Mouse (Mus musculus) forebrain, embryonic 14.5 days (tissue): Measurements from ENCODE around the gene Gm20219. TPM values are rescaled to one million over a fixed set of nuclear protein-coding genes. Genes with fewer than 3 reads are reported as not detected.

Experiments
- ATAC-seq: fragments of 200-750 bp; cut with Nextera tagmentation; 2 replicates; pipeline ENCODE4 v1.8.0; 2017; ENCODE audit warnings: mild to moderate bottlenecking, moderate library complexity
- DNase-seq: peaks from one replicate; pipeline ENCODE4 v3.0.0-alpha.2; 2015; ENCODE audit warnings: low spot score
- H3K27ac ChIP-seq: fragments of 300-500 bp; sonication (generic); 2 replicates; pipeline ENCODE4 v1.5.1; 2014; ENCODE audit warnings: low read depth, mild to moderate bottlenecking, control low read depth, low read length, moderate library complexity
- H3K27me3 ChIP-seq: fragments of 300-500 bp; sonication (generic); replicated peaks from 2 replicates; pipeline ENCODE4 v1.6.1; 2014; ENCODE audit warnings: low read length, control low read depth, mixed read lengths; ENCODE audit not compliant: control insufficient read depth, insufficient read depth
- H3K36me3 ChIP-seq: fragments of 300-500 bp; sonication (generic); 2 replicates; pipeline ENCODE4 v1.6.1; 2014; ENCODE audit warnings: low read length, control low read depth; ENCODE audit not compliant: control insufficient read depth, insufficient read depth
- H3K4me1 ChIP-seq: fragments of 300-500 bp; sonication (generic); 2 replicates; pipeline ENCODE4 v1.6.1; 2014; ENCODE audit warnings: antibody characterized with exemption, low read length, control low read depth; ENCODE audit not compliant: control insufficient read depth, insufficient read depth
- H3K4me2 ChIP-seq: fragments of 300-500 bp; sonication (generic); 2 replicates; pipeline ENCODE4 v1.6.1; 2014; ENCODE audit warnings: mild to moderate bottlenecking, control low read depth, low read length
- H3K4me3 ChIP-seq: fragments of 300-500 bp; sonication (generic); 2 replicates; pipeline ENCODE4 v1.5.1; 2014; ENCODE audit warnings: low read depth, low read length, control low read depth
- H3K9ac ChIP-seq: fragments of 300-500 bp; sonication (generic); 2 replicates; pipeline ENCODE4 v1.6.1; 2014; ENCODE audit warnings: mild to moderate bottlenecking, low read length, control low read depth, moderate library complexity
- H3K9me3 ChIP-seq: fragments of 300-500 bp; sonication (generic); replicated peaks from 2 replicates; pipeline ENCODE4 v1.6.1; 2016; ENCODE audit warnings: low read length, control low read depth, mixed read lengths; ENCODE audit not compliant: control insufficient read depth
- WGBS: fragments of 180-500 bp; shearing (Covaris S2); extraction: QIAGEN DNeasy Blood & Tissue Kit; methylation state at CpG from one replicate; pipeline ENCODE4 v1.1.7; 2014; 5-methylcytosine and 5-hydroxymethylcytosine counted together
- polyA plus RNA-seq: library from polyadenylated mRNA; unstranded; fragments of >200 nt; fragmentation: Nextera tagmentation; extraction: Ambion mirVana; gene quantifications from 2 replicates; pipeline ENCODE4 v1.2.1, GENCODE M21; 2014

Gm20219 gene
- polyA plus RNA-seq, 1 experiment from 2014 or later: 0.36 TPM

GRCm38 (mm10) chr17:56561866-56562265 lies 7.7 kb upstream of the Gm20219 start:
- H3K9ac ChIP-seq: no peak overlapping the region

GRCm38 (mm10) chr17:56560131-56560530 lies 5.9 kb upstream of the Gm20219 start:
- no peak for ATAC-seq
- Histone ChIP-seq H3K9ac (no peak overlapping the region), H3K27me3 (no peaks in the 10 kb centered on the region), H3K36me3 (peaks cover 50% of the 10 kb centered on the region), H3K4me2 (no peak overlapping the region), H3K9me3 (no peaks in the 10 kb centered on the region), H3K27ac (no peak overlapping the region), H3K4me1 (no peaks in the 10 kb centered on the region), H3K4me3 (no peak overlapping the region)
- no peak for DNase-seq
- WGBS: 95% methylated on average over 1 of the region's 1 CpGs

More at GRCm38 (mm10) chr17:56561866-56562265, 7.7 kb upstream of the Gm20219 start:
- no peaks in the 10 kb centered on the region for H3K9me3 ChIP-seq
- no peak overlapping the region for H3K4me2 ChIP-seq
- H3K4me1 ChIP-seq: no peaks in the 10 kb centered on the region
- H3K27me3 ChIP-seq: no peaks in the 10 kb centered on the region
- WGBS: 92% methylated on average over 2 of the region's 2 CpGs
- DNase-seq (no peak), ATAC-seq (no peak)
- no peak overlapping the region for H3K27ac ChIP-seq
- H3K4me3 ChIP-seq: no peak overlapping the region
- H3K36me3 ChIP-seq: peaks cover 68% of the 10 kb centered on the region

- 74% methylated on average over 3 of the region's 3 CpGs for WGBS
- ATAC-seq (no peak), DNase-seq (no peak)
- Histone ChIP-seq H3K36me3 (peaks cover 43% of the 10 kb centered on the region), H3K4me3 (no peak overlapping the region), H3K9me3 (no peaks in the 10 kb centered on the region), H3K27me3 (no peaks in the 10 kb centered on the region), H3K9ac (no peak overlapping the region), H3K4me1 (no peaks in the 10 kb centered on the region), H3K27ac (no peak overlapping the region), H3K4me2 (no peak overlapping the region)
These were observed 5.2 kb upstream of the Gm20219 start for GRCm38 (mm10) chr17:56559386-56559785.

- Histone ChIP-seq H3K9ac (no peak overlapping the region), H3K9me3 (no peaks in the 10 kb centered on the region), H3K36me3 (peaks cover 34% of the 10 kb centered on the region), H3K4me2 (no peak overlapping the region), H3K4me1 (no peaks in the 10 kb centered on the region), H3K4me3 (no peak overlapping the region), H3K27ac (no peak overlapping the region), H3K27me3 (no peaks in the 10 kb centered on the region)
- 23% methylated on average over 3 of the region's 3 CpGs for WGBS
- peak; percentile 85 for DNase-seq
- peak; percentile 78 for ATAC-seq
These were observed 4.3 kb upstream of the Gm20219 start for GRCm38 (mm10) chr17:56558448-56558847.

GRCm38 (mm10) chr17:56552781-56553363 lies 1.3 kb downstream of the Gm20219 start:
- 43% methylated on average over 5 of the region's 5 CpGs for WGBS

GRCm38 (mm10) chr17:56551841-56552581 lies 2.2 kb downstream of the Gm20219 start:
- no peaks in the 10 kb centered on the region for H3K36me3 ChIP-seq
- WGBS: 8% methylated on average over 6 of the region's 6 CpGs
- no peaks in the 10 kb centered on the region for H3K27me3 ChIP-seq
- H3K9me3 ChIP-seq: no peaks in the 10 kb centered on the region
- DNase-seq: peak; percentile 95
- H3K4me2 ChIP-seq: no peak overlapping the region
- H3K9ac ChIP-seq: no peak overlapping the region
- peak overlapping the region; percentile 97 for H3K27ac ChIP-seq
- H3K4me1 ChIP-seq: peaks cover 36% of the 10 kb centered on the region
- peak; percentile 86 for ATAC-seq
- H3K4me3 ChIP-seq: no peak overlapping the region

More at GRCm38 (mm10) chr17:56552781-56553363, 1.3 kb downstream of the Gm20219 start:
- no peak overlapping the region for H3K4me3 ChIP-seq
- ATAC-seq (peak; percentile 53), DNase-seq (peak; percentile 88)
- no peaks in the 10 kb centered on the region for H3K36me3 ChIP-seq
- peaks cover 31% of the 10 kb centered on the region for H3K4me1 ChIP-seq
- no peak overlapping the region for H3K4me2 ChIP-seq
- no peaks in the 10 kb centered on the region for H3K27me3 ChIP-seq
- no peaks in the 10 kb centered on the region for H3K9me3 ChIP-seq
- H3K9ac ChIP-seq: no peak overlapping the region
- H3K27ac ChIP-seq: peak overlapping the region; percentile 97

- H3K9ac ChIP-seq: peak overlapping the region; percentile 17; the same call in 1 of the 2 replicates
- DNase-seq: no peak
- H3K36me3 ChIP-seq: no peaks in the 10 kb centered on the region
- H3K4me3 ChIP-seq: no peak overlapping the region
- peak overlapping the region; percentile 97 for H3K27ac ChIP-seq
- H3K9me3 ChIP-seq: no peaks in the 10 kb centered on the region
- no peak overlapping the region for H3K4me2 ChIP-seq
- H3K27me3 ChIP-seq: no peaks in the 10 kb centered on the region
- no peak for ATAC-seq
- H3K4me1 ChIP-seq: peaks cover 41% of the 10 kb centered on the region
- WGBS: 73% methylated on average over 12 of the region's 12 CpGs
These were observed 3.3 kb downstream of the Gm20219 start for GRCm38 (mm10) chr17:56550784-56551475.

- 15% methylated on average over 4 of the region's 4 CpGs for WGBS
- Histone ChIP-seq H3K9me3 (no peaks in the 10 kb centered on the region), H3K27ac (peak overlapping the region; percentile 41)
These were observed 5.5 kb downstream of the Gm20219 start for GRCm38 (mm10) chr17:56548605-56549105.

More at GRCm38 (mm10) chr17:56548605-56549105, 5.5 kb downstream of the Gm20219 start:
- H3K4me3 ChIP-seq: no peak overlapping the region
- peaks cover 41% of the 10 kb centered on the region for H3K4me1 ChIP-seq
- H3K4me2 ChIP-seq: no peak overlapping the region
- H3K36me3 ChIP-seq: no peaks in the 10 kb centered on the region
- ATAC-seq: no peak
- no peak overlapping the region for H3K9ac ChIP-seq
- DNase-seq: peak; percentile 27
- no peaks in the 10 kb centered on the region for H3K27me3 ChIP-seq
